Mouse (Mus musculus) cerebellum, adult 9-10 months (tissue): ENCODE measurements around the gene Tas2r119.
"Not testable (repeated sequence)": the region's sequence is repeated elsewhere in the genome, so short reads cannot be mapped to it uniquely, and the experiment has no call there.

Source experiments
- DNase-seq: peaks from one replicate; pipeline ENCODE4 v3.0.0; 2022

Tas2r119 gene

GRCm38 (mm10) chr15:32176989-32177388 is at the start of gene Tas2r119:
Tas2r119 (plus strand) TSS chr15:32177289.
- DNase-seq, result no peak

DNA sequence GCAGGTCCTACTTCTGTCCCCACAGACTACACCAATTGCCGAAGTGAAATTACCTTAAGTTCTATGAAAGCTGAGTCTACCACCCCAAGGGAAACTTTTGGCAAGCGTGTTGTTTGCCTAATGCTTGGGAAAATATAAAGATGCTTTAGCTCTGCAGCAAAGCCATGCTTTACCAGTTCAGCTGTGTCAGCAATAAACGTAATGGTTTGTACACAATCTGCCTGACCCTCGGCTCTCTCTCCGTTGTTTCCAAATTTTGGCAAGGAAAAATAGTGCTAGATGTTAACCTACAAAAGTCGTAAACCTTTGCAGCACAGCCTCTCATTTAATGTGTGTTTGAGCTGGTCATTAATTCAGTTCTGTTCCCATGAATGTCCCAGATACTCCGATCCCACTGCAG is 44.8 kb upstream of the Tas2r119 start:
- no peak for DNase-seq

GRCm38 (mm10) chr15:32141657-32142056 is 35.4 kb upstream of the Tas2r119 start:
- no peak for DNase-seq

DNA sequence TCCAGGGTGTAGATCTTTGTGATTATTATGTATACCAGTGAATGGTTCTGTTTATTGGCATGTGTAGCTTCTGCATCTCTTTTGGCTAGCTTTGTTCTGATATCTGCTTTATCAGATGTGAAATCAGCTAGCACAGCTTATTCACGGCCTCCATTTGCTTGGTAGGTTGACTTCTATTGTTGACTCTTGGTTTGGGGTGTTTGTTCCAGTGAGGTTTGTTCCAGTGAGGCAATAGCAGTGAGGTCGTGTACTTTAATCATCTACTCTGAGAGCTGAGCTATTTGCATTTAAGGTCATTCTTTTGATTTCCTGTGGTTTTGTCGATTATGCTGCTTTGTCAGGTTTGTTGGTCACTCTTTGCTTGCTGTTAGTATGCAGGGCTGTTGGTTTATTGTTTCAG is 32.8 kb upstream of the Tas2r119 start:
- no peak for DNase-seq

DNA sequence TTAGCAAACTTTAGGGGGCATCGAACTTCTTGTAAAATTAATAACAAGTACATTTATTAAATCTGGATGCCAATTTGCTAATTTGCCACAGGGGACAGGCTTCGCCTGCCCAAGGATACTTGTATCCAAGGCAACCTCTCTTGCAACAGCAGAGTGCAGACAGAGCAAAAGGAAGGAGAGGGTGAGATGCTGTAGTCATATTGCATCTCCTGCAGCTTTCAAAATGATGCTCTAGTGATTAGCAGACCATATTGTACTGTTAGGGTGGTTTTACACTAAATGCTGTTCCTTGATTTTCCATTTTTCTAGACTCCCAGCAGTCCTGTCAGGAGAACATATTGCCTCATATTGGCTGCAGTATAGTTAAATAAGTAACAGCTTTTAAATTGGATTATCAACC is 23.7 kb upstream of the Tas2r119 start:
- DNase-seq, result no peak

GRCm38 (mm10) chr15:32153857-32154449 is 23.1 kb upstream of the Tas2r119 start:
- no peak for DNase-seq

- no peak for DNase-seq
Measured at GRCm38 (mm10) chr15:32156126-32156525, 21.0 kb upstream of the Tas2r119 start.

GRCm38 (mm10) chr15:32160281-32160680 is 16.8 kb upstream of the Tas2r119 start:
- DNase-seq, result no peak

GRCm38 (mm10) chr15:32171764-32172163 is 5.3 kb upstream of the Tas2r119 start:
- no peak for DNase-seq

DNA sequence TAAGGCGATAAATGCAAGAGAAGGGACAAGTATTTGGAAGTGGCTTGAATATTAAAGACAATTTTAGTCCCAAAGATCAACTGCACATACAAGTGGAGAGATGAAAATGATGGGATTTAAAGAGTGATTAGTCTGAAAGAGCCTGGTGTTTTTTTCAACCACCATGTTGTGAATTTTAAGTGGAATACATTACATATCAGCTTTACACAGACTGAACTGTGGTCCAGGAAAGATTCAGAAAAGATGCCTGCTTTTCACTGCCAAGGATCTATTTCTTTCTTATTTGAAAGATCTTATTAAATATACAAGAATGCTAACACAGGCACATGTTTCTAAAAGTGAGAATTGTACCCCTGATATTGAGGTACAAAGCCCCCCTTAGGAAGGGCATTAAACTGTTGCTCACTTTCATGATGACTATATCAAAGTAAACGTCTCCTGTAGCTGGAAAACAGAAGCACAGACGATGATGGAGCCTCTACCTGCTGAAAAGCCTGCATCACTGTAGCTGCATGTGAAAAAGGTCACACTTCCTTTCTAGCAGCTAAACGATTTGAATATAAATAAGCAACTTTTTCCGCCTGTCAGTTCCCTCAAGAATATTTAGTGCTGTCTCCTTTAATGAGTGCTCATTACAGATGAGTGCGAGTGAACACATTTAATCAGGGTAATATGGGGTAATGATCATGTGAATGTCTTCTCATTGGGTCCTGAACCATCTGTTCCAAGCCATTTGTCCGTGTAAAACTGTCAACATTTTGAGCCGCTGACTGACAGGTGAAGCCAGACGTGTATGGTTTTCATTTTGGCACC is 4.7 kb upstream of the Tas2r119 start:
- no peak for DNase-seq

- no peak for DNase-seq
Measured at GRCm38 (mm10) chr15:32172988-32173329, 4.1 kb upstream of the Tas2r119 start.

DNA sequence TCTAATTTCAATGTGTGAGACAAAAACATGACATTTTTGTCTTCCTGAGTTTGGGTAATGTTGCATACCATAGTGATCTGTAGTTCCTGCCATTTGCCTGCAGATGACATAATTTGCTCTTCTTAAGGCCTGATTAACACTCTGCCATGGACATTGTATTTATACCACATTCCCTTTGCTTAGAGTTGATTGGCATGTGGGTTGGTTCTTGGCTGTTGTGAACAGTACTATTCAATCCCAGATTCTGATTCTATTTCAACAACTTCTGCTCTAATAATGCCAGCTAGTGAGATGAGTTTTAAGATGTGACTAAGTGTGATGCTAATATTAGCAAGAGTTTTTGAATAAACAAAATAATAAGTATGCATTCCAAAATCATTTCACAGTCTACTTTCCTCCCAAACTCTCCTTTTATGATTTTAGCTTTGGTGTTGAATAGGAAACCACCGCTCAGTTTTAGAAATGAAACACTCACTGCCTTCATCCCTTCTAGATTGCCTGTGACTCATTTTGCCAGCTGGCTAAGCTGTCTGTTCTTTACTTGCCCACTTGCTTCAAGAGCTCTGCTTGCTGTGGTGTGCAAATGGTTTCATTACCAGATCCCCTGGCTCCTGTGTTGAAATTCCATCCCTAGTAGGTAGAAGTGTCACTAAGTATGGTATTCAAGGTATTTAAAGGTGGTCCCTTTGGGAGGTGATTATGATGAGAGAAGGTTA is 3.1 kb downstream of the Tas2r119 start:
- no peak for DNase-seq

DNA sequence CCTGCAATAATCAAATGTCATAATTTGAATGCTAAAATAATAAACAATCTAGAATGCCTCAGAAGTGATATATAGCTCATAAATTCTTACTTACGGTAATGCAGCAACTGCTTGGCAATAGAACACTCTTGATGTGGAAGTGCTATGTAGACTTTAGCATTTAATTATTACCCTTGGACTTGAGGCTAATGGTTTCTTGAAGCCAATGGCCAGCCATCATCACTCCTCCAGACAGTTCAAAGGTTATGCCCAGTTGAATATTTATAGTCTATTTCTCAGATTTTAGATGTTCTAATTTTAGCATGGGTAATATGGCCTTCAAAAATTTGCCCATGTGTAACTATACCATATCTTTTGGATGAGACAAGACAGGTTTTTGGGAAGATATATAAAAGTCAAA is 4.9 kb downstream of the Tas2r119 start:
- DNase-seq, result no peak

GRCm38 (mm10) chr15:32184964-32185363 is 7.9 kb downstream of the Tas2r119 start:
- DNase-seq, result no peak

DNA sequence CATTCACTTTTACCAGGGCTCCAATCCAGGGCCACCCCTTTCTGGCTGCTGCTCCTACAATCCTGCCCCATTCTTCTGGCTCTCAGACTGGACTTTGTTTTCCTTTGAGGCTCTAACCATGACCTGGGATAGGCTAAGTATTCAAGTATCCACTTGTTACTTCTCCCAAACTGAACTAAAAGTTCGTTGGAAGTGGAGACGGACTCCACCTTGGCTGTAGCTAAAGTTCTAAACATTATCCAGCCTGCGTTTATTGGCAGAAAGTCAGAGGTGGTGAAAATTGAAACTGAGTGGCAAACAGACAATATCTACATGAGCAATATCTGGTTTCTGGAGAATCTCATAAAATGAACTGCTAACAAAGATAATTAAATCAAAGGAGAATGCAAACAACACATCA is 12.8 kb downstream of the Tas2r119 start:
- no peak for DNase-seq

- DNase-seq, result no peak
Measured at GRCm38 (mm10) chr15:32190436-32190835, 13.3 kb downstream of the Tas2r119 start.

- DNase-seq, result no peak
Measured at GRCm38 (mm10) chr15:32192948-32193347, 15.9 kb downstream of the Tas2r119 start.

GRCm38 (mm10) chr15:32198076-32198475 is 21.0 kb downstream of the Tas2r119 start:
- DNase-seq, result no peak

GRCm38 (mm10) chr15:32198561-32198960 is 21.5 kb downstream of the Tas2r119 start:
- DNase-seq, result no peak

DNA sequence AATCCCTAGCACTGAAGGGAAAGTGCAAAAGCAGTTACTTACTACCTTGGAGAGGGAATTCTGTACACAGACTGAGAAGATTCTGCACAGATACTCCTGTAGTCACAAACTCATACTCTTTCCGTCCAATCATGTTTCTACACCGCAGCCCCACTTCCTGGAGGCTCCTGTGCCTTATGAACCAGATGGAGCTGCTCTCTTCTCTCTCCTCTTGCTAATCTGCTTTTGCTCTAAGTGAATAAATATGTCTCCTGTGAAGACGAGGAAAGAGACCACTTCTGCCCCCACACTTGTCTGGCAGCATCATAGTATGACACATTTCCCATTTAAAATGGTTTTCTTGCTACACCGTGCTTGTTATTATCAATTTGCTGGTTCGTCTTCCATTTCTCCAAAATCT is 26.2 kb downstream of the Tas2r119 start:
- DNase-seq, result no peak

DNA sequence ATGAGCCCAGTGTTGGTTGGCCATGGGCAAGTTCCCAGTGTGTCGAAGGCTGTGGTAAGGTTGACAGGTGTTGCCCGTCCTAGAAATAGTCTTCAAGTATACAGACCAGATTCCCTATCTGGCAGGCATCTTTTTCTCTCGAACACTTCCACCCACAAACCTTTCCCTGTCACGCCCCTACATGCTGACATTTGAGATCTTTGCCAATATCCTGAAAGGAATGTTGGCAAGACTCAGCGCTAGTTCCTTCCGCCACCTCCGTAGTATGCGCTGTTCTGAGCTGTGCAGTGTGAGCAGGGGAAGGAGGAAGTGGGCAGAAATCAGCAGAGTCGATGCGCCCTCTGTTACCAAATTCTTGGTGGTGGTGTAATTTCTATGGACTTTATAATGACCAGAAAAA is 27.8 kb downstream of the Tas2r119 start:
- DNase-seq, result no peak

DNA sequence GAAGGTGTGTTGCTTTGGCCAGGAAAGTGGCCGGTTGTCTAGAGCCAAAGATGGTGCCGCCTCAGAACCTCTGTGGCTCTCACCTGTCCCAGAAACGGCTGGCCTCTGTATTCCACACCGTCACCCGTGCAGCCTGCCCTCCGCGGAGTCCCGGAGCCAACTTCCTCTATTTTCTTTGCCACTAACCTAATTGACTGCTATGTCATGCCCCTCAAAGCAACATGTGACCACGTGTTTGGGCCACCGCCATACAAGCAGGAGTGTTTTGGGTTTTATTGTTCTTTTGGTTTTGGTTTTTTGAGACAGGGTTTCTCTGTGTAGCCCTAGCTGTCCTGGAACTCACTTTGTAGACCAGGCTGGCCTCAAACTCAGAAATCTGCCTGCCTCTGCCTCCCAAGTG is 37.6 kb downstream of the Tas2r119 start:
- not testable (repeated sequence) for DNase-seq

DNA sequence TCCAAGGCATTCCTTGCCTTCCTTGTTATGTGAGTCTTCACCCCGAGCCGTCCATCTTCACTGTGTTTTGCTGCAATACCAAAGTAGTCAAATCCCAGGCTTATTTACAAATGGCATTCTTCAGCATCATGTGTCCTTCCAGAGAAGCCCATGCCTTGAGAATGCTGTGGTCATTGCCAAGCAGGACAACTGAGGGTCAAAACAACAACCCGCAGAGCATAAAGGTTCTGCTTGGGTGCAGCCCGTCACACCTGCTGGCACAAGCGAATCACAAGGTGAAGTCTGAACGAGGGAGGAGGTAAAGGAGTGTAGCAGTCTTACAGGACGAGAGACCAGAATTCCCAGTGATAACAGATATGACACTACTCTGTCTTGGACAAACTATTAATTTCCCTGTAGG is 45.9 kb downstream of the Tas2r119 start:
- DNase-seq, result no peak

DNA sequence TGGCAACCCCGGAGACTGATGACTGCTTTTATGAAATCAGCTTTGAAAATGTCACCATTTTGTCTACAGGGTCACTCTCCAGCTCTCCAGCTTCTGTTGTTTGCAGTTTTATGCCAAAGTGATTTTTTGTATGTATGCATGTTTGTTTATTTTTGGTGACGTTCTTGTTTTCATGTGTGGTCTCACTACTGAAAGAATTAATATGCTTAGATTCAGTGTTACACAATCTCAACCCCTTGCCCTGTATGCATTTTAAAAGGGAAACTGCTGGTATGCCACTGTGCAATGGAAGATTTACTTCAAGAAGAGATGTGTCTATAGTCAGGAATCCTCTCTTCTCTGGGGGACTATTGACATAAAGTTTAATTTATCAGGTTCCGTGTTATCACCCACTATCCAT is 48.3 kb downstream of the Tas2r119 start:
- no peak for DNase-seq
